Mouse (Mus musculus): ENCODE data around the gene Zcwpw1. TPM values are rescaled to one million over a fixed set of nuclear protein-coding genes. Genes with fewer than 3 reads are reported as not detected.

The Zcwpw1 gene
- 19.5 and 20.1 TPM in 2 replicates for polyA plus RNA-seq (2016; fragmentation: Nextera tagmentation; extraction: Ambion mirVana)

- peak within 1 kb of the TSS; percentile 90 for H3K4me3 ChIP-seq
- H3K4me2 ChIP-seq (replicated peaks), result peak within 1 kb of the TSS; percentile 78
- peaks cover 35% of the 10 kb centered on the region for H3K4me1 ChIP-seq
- peak within 1 kb of the TSS; percentile 97 for H3K9ac ChIP-seq
- H3K36me3 ChIP-seq, result peaks cover 20% of the 10 kb centered on the region
- peak within 1 kb of the TSS; percentile 99 for H3K27ac ChIP-seq
- no peaks in the 10 kb centered on the region for H3K9me3 ChIP-seq (replicated peaks)
- under 1% methylated on average over 48 of the region's 48 CpGs for WGBS
- peak; percentile 79 for ATAC-seq (ENCODE audit: low FRiP score)
- H3K27me3 ChIP-seq, result peaks cover 3% of the 10 kb centered on the region; the same call in 1 of the 2 replicates
Measured at GRCm38 (mm10) chr5:137787151-137787928, at the start of gene Zcwpw1, which contains the start of gene Mepce. Gene Zcwpw1 (plus strand): TSS chr5:137787798. Gene Mepce (minus strand): TSS chr5:137787655.

- H3K4me1 ChIP-seq, result peaks cover 62% of the 10 kb centered on the region
- H3K27ac ChIP-seq, result peak overlapping the region; percentile 86
- H3K9me3 ChIP-seq (replicated peaks), result no peaks in the 10 kb centered on the region
- peak overlapping the region; percentile 91 for H3K4me2 ChIP-seq (replicated peaks)
- 48% methylated on average over 5 of the region's 5 CpGs for WGBS
- no peaks in the 10 kb centered on the region for H3K27me3 ChIP-seq
- H3K9ac ChIP-seq, result peak overlapping the region; percentile 93
- no peak for ATAC-seq (ENCODE audit: low FRiP score)
- H3K36me3 ChIP-seq, result peaks cover 29% of the 10 kb centered on the region
- H3K4me3 ChIP-seq, result peak overlapping the region; percentile 78; the same call in 1 of the 2 replicates
Measured at GRCm38 (mm10) chr5:137738516-137738915, 49.1 kb upstream of the Zcwpw1 start.

- H3K27me3 ChIP-seq, result no peaks in the 10 kb centered on the region
- peak overlapping the region; percentile 78 for H3K4me3 ChIP-seq
- no peaks in the 10 kb centered on the region for H3K9me3 ChIP-seq (replicated peaks)
- peaks cover 29% of the 10 kb centered on the region for H3K36me3 ChIP-seq
- peak overlapping the region; percentile 91 for H3K4me2 ChIP-seq (replicated peaks)
- WGBS, result 50% methylated on average over 9 of the region's 9 CpGs
- H3K27ac ChIP-seq, result peak overlapping the region; percentile 86; the same call in 1 of the 2 replicates
- peaks cover 54% of the 10 kb centered on the region for H3K4me1 ChIP-seq
- peak overlapping the region; percentile 93 for H3K9ac ChIP-seq
- ATAC-seq (ENCODE audit: low FRiP score), result no peak
Measured at GRCm38 (mm10) chr5:137739471-137739870, 48.1 kb upstream of the Zcwpw1 start.

DNA sequence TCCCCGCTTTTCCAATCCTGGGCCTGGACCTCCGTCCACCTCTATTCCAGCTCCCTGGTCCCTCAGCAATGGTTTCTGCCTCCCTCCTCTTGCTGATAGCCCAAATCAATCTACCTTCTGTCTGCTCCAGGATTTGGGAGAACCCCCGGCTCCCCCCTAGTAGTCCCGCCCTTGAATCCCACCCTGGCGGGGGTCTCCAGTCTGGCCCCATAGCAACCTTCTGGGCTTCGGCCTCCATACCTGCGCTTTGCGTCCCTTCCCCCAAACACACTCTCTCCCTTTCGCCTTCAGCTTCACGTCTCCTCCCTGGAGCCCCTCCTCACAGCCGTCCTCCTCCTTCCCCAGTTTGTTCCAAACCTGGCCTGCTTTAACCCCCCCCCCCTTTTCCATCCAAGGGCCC lies 47.1 kb upstream of the Zcwpw1 start:
- Histone ChIP-seq H3K4me3 (peak overlapping the region; percentile 78), H3K27me3 (no peaks in the 10 kb centered on the region), H3K4me2 (replicated peaks) (peak overlapping the region; percentile 91), H3K9me3 (replicated peaks) (no peaks in the 10 kb centered on the region), H3K27ac (peak overlapping the region; percentile 86), H3K4me1 (peaks cover 47% of the 10 kb centered on the region), H3K36me3 (peaks cover 21% of the 10 kb centered on the region), H3K9ac (peak overlapping the region; percentile 93)
- 2% methylated on average over 11 of the region's 11 CpGs for WGBS
- peak; percentile 9; the same call in 1 of the 2 replicates for ATAC-seq (ENCODE audit: low FRiP score)

- Histone ChIP-seq H3K4me1 (peaks cover 41% of the 10 kb centered on the region), H3K27ac (peak within 1 kb of the TSS; percentile 86), H3K9ac (peak within 1 kb of the TSS; percentile 93), H3K36me3 (peaks cover 13% of the 10 kb centered on the region), H3K9me3 (replicated peaks) (no peaks in the 10 kb centered on the region), H3K4me2 (replicated peaks) (peak within 1 kb of the TSS; percentile 91), H3K4me3 (peak within 1 kb of the TSS; percentile 78), H3K27me3 (no peaks in the 10 kb centered on the region)
- under 1% methylated on average over 61 of the region's 71 CpGs for WGBS
- ATAC-seq (ENCODE audit: low FRiP score), result peak; percentile 86
Measured at GRCm38 (mm10) chr5:137741023-137741931, 46.3 kb upstream of the Zcwpw1 start, which contains the start of gene Nyap1. Gene Nyap1 (minus strand): TSS chr5:137741607.

- Histone ChIP-seq H3K9me3 (replicated peaks) (no peaks in the 10 kb centered on the region), H3K4me1 (peaks cover 46% of the 10 kb centered on the region), H3K4me2 (replicated peaks) (peak overlapping the region; percentile 91), H3K4me3 (no peak overlapping the region), H3K36me3 (peaks cover 7% of the 10 kb centered on the region), H3K27me3 (no peaks in the 10 kb centered on the region), H3K27ac (no peak overlapping the region), H3K9ac (peak overlapping the region; percentile 93; the same call in 1 of the 2 replicates)
- ATAC-seq (ENCODE audit: low FRiP score), result no peak
- WGBS, result 71% methylated on average over 10 of the region's 10 CpGs
Measured at GRCm38 (mm10) chr5:137742048-137742447, 45.5 kb upstream of the Zcwpw1 start.

DNA sequence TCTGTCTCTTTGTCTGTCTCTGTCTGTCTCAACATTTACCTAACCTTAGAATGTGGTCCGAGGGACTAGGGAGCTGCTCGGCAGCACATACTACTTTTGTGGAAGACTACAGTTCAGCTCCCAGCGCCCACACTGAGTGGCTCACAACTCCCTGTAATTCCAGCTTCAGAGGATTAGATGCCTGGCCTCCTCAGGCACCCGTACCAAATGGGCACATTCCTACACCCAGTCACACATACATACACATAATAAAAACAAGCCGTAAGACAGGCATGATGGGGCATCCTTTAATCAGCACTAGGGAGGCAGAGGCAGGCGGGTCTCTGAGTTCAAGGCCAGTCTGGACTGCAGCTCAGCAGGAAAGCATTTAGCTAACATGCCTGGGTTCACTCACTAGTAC lies 44.8 kb upstream of the Zcwpw1 start:
- Histone ChIP-seq H3K27ac (no peak overlapping the region), H3K4me1 (peaks cover 51% of the 10 kb centered on the region), H3K4me3 (no peak overlapping the region), H3K9me3 (replicated peaks) (no peaks in the 10 kb centered on the region), H3K27me3 (no peaks in the 10 kb centered on the region), H3K36me3 (peaks cover 2% of the 10 kb centered on the region), H3K4me2 (replicated peaks) (no peak overlapping the region), H3K9ac (no peak overlapping the region)
- WGBS, result 91% methylated on average over 6 of the region's 6 CpGs
- no peak for ATAC-seq (ENCODE audit: low FRiP score)

- H3K9me3 ChIP-seq (replicated peaks), result no peaks in the 10 kb centered on the region
- no peak overlapping the region for H3K4me3 ChIP-seq
- no peak overlapping the region for H3K4me2 ChIP-seq (replicated peaks)
- H3K36me3 ChIP-seq, result no peaks in the 10 kb centered on the region
- H3K4me1 ChIP-seq, result peaks cover 50% of the 10 kb centered on the region
- ATAC-seq (ENCODE audit: low FRiP score), result no peak
- no peak overlapping the region for H3K9ac ChIP-seq
- 94% methylated on average over 7 of the region's 7 CpGs for WGBS
- no peaks in the 10 kb centered on the region for H3K27me3 ChIP-seq
- H3K27ac ChIP-seq, result no peak overlapping the region
Measured at GRCm38 (mm10) chr5:137744197-137744596, 43.4 kb upstream of the Zcwpw1 start.

- Histone ChIP-seq H3K4me2 (replicated peaks) (peak within 1 kb of the TSS; percentile 97), H3K27me3 (no peaks in the 10 kb centered on the region), H3K27ac (peak within 1 kb of the TSS; percentile 96), H3K9me3 (replicated peaks) (no peaks in the 10 kb centered on the region), H3K4me3 (peak within 1 kb of the TSS; percentile 69), H3K4me1 (peaks cover 41% of the 10 kb centered on the region), H3K9ac (peak within 1 kb of the TSS; percentile 87), H3K36me3 (no peaks in the 10 kb centered on the region)
- 5% methylated on average over 28 of the region's 28 CpGs for WGBS
- peak; percentile 84 for ATAC-seq (ENCODE audit: low FRiP score)
Measured at GRCm38 (mm10) chr5:137745214-137746171, 42.1 kb upstream of the Zcwpw1 start, which contains the start of gene Tsc22d4. Gene Tsc22d4 (plus strand): TSS chr5:137745730.

DNA sequence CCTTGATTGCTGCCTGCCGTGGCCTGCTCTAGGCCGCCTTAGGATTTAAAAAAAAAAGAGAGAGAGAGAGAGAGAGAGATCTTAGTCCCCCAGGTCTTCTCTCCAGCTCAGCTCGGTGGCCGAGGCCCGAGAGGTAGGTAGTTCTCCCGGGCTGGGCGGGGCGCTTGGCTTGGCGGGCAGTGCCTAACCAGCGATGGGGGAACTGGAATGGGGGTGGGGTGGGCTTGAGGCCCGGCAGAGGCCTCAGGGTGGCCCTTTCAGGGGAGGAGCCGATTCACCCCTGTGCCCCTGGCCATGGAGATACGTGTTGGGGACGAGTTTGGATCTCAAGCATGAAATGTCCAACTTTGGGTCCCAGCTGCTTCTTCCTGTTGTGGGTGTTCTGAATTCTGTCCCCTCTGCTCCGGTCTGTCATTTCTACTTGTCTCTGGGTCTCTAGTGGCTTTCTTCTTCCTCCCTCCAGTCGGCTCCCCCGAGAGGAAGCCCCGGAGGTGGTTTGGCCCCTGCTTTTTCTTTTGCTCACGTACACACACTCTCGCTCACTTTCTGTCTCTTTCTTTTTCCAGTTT lies 41.2 kb upstream of the Zcwpw1 start:
- Histone ChIP-seq H3K9me3 (replicated peaks) (no peaks in the 10 kb centered on the region), H3K9ac (peak overlapping the region; percentile 87), H3K4me1 (peaks cover 40% of the 10 kb centered on the region), H3K27me3 (no peaks in the 10 kb centered on the region), H3K36me3 (peaks cover 8% of the 10 kb centered on the region), H3K4me3 (peak overlapping the region; percentile 69), H3K4me2 (replicated peaks) (peak overlapping the region; percentile 97), H3K27ac (peak overlapping the region; percentile 96)
- 0% methylated on average over 18 of the region's 20 CpGs for WGBS
- ATAC-seq (ENCODE audit: low FRiP score), result peak; percentile 26

DNA sequence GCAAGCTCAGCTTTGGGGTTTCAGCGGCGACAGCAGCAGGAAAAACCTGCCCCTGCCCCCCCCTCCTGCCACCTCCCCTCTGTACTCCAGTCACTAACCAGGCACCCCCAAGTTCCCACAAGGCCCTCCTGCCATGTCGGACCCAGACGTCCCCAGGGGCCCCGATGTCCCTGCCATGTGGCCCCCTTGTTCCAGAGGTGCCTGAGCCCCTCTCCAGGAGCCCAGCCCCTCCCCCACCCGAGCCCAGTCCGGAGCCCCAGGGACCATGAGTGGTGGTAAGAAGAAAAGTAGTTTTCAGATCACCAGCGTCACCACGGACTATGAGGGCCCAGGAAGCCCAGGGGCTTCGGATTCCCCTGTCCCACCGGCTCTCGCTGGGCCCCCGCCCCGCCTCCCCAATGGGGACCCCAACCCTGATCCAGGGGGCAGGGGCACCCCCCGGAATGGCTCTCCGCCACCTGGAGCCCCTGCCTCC lies 40.7 kb upstream of the Zcwpw1 start:
- Histone ChIP-seq H3K9me3 (replicated peaks) (no peaks in the 10 kb centered on the region), H3K4me2 (replicated peaks) (peak overlapping the region; percentile 97), H3K27ac (peak overlapping the region; percentile 96), H3K4me1 (peaks cover 34% of the 10 kb centered on the region), H3K36me3 (peaks cover 13% of the 10 kb centered on the region), H3K4me3 (peak overlapping the region; percentile 69), H3K9ac (peak overlapping the region; percentile 87), H3K27me3 (no peaks in the 10 kb centered on the region)
- 1% methylated on average over 16 of the region's 16 CpGs for WGBS
- ATAC-seq (ENCODE audit: low FRiP score), result no peak

Measured in hindbrain, embryonic 12.5 days (tissue).